Mouse (Mus musculus) A20 (cell line): ENCODE results near the gene Casd1.

Experiments used
- DNase-seq: peaks from one replicate; pipeline ENCODE4 v3.0.0-alpha.2; 2011; ENCODE audit warnings: low read depth, low spot score

Casd1 gene

DNA sequence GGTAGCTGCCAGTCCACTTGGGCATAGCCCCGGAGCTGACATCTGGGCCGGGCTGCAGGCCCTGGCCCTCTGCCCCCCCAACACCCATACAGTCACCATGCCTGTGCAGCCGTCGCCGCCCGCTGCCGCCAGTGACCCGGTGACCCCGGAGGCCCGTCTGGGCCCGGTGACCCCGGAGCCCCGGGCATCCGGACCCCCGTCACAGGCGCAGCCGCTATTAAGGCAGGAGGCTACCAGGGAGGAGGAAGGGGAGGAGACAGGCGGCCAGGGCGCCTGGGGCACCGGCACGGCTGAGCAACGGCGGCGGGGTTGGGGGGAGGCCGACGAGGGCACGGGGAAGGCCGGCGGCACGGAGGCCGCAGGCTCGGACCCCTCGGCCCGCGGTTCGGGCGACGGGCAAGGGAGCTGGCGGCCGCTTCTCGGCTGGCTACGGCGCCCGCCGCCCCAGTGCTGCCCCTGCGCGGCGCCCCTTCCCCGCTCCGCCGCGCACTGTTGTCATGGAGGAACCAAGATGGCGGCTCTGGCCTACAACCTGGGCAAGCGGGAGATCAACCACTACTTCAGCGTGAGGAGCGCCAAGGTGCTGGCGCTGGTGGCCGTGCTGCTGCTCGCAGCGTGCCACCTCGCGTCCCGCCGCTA, at the start of gene Casd1:
Casd1 (plus strand) TSS at position 182 of the 639 bp plus-strand sequence.
- DNase-seq: peak; percentile 80

GRCm38 (mm10) chr6:4555366-4555765, 45.3 kb upstream of the Casd1 start:
- DNase-seq: no peak

- DNase-seq: no peak
These were observed 43.6 kb upstream of the Casd1 start for GRCm38 (mm10) chr6:4557086-4557485.

DNA sequence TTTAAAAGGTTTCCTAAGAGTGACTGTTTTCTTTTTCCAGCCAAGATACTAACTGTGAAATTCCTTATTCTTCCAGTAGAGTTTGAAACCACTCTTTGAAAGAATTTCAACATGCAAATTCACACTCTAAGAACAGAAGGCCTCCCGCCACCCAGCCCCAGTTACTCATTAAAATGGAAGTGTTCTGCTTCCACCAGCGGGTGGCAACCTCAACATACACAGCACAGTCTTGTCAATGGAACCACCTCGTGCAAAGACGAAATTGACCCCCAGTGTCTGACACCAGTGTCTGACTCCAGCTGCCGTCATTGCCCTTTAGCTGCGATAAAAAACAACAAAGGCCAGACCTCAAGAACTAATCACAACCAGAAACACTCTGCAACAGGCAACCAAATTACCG, 43.0 kb upstream of the Casd1 start:
- DNase-seq: peak; percentile 23

DNA sequence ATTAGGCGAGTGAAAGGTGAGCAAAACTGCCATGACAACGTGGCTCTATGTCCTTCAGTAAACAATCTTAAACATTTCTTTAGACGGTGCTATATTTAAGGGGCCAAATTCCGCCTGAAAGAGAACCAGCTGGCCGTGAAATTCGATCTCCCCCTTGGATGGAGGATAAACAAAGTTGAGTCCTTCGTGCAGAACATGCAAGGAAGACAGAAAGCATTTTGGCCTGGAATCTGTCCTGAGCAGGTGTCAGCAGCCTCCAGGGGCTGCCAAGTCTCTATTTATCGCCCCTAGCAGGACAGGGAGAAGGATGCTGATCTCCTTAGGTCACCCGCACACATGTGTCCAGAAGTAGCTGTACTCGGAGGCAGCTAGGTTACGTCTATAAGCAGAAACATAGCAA, 39.5 kb upstream of the Casd1 start:
- DNase-seq: no peak

GRCm38 (mm10) chr6:4561621-4562020, 39.0 kb upstream of the Casd1 start:
- no peak for DNase-seq

GRCm38 (mm10) chr6:4562401-4562800, 38.2 kb upstream of the Casd1 start:
- DNase-seq: no peak

DNA sequence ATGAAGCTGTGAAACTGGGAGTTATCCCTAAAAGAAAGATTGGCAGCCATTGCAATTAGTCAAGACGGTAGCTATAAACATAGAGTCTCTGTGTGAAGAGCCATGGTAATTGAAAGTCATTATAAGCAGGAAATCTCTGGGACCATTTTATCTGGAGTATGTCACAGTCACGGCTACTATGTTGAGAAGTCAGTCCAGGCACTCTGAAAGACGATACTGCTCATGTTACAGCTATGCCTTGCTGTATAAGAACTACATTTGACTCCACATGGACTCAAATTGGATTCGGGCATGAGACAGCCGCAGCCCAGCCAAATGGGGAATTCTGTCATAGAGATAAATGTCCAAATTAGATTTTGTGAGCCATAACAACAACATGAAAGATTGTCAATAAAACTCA, 37.2 kb upstream of the Casd1 start:
- DNase-seq: no peak

GRCm38 (mm10) chr6:4570412-4570811, 30.2 kb upstream of the Casd1 start:
- DNase-seq: no peak

DNA sequence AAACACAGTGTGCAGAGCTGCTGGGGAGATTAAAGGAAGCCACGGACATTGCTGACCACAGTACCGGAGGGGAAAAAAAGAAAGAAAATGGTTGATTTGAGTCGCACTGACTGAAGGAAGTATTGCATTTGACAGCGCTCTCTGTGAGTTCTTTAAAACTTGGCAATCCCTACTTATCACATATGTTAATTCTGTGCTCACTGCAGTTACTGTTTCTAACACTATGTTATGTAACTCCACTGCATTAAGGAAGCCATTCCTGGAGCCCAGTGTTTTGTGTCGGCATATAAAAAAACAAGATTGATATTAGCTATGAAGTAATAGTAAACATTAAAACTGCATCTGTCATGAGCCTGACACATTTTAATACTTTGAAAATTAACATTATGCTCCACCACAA, 22.9 kb upstream of the Casd1 start:
- DNase-seq: no peak

DNA sequence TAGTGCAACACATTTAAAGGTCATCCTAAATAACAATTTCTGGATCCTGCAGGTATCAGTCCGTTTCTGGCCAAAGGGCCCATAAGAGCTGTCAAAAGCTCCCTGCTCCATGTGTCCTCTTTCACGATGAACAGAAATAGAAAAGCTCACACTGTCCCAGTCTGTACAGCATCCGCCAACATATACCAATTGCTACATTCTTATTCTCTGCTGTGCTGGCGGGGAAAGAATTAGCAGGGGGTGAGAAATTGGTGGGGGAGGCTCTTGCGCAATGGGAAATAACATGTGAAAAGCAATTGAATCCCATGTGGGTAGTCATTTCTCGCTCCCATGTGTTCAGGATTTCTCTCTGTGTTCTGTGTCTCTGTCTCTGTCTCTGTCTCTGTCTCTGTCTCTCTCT, 22.3 kb upstream of the Casd1 start:
- DNase-seq: no peak

GRCm38 (mm10) chr6:4579620-4580019, 21.0 kb upstream of the Casd1 start:
- no peak for DNase-seq

GRCm38 (mm10) chr6:4583485-4583884, 17.2 kb upstream of the Casd1 start:
- no peak for DNase-seq

DNA sequence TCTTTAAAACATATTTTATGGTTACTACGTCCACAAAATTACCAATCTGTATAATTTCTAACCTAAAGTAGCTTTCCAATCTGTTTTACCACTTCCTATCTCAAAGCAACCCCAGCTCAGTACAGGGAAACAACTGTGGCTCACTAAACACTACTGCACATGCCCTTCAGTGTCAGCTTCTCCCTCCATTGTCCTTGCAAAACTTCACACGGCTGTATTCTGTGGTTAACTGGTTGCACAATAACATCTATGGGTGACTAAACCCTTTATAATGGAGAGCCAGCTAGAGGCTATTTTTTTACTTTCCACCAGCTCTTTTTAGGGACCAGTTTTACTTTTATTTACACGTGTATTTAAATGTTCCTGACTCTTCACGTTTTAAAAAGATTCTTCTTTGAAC, 12.7 kb upstream of the Casd1 start:
- DNase-seq: no peak

DNA sequence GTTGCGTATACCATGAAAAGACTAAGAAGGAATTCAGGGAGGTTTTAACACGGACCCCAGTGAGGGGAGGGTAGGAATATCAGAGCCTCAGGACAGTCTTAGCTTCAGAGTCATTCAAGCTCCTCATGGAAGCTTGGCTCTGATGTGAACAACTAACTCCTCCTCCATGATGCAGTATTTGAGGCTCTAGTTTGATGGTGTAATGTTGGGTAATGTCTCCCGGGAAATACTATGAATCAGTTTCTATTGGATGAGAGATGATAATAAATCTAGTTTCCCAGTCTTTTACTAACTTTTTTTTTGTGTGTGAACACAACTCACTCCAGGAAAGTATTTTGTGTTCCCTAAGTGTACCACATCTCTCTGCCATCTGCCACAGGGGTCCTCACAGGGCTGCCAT, 11.9 kb upstream of the Casd1 start:
- no peak for DNase-seq

DNA sequence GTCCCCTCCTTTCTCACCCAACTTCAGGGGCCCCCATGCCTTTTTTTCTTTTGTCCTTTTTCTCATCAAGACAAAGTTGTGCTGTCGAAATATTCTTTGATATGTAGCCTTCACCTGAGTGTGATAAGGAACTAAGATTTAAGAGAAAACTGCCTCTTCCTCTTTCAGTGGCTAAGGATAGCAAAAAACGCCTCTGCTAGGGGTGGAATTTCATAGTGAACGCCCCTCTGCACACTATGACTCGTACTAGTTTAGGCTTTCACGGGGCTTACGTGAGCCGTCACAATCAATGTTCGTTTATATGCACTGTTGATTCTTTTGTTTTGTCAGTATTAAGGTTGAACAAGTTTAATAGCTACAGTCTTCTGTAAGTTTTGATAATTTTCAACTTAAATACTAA, 10.6 kb upstream of the Casd1 start:
- DNase-seq: peak; percentile 55

DNA sequence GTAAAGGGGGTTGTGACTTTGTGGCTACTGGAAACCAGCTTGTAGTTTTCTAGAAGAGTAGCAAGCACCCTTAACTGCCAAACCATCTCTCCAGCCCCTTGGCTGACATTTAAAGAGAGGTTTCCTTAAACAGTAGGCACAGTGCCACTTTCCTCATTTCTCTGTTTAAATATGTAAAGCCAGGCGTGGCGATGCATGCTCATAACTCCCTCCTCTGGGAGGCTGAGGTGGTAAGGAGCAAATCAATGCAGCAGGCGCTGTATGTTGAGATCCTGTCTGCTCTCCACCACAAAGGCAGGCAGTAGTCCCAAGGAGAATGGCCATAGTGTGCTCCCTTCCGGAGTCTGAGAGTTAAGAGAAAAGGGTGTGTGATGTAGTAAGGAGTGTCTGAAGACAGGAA, 2.9 kb upstream of the Casd1 start:
- DNase-seq: no peak

DNA sequence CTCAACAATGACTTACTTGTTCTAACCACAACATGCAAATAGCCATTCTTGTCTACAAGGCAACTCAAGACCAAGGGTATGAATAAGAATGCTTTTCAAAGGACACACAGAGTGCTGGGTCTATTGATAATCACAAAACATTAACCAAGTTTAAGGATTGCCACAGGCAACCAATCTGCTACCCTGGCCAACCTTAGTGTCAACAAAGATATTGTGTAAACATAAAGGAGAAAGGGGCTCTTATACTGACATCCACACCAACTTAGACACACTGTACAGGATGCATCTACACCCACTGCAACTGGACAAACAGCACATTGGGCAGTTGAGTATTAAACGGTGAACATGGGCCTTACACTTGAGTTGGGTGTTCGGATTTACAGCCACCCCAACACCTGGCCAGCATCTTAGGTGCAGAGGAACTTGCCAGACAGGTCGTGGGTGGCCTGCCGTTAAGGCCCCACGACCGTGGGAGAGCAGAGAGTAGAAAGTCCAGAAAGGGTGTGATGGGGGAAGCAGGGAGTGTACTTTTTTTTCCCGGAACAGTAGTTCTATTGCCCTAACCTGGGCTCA, 468 bp upstream of the Casd1 start:
- no peak for DNase-seq

DNA sequence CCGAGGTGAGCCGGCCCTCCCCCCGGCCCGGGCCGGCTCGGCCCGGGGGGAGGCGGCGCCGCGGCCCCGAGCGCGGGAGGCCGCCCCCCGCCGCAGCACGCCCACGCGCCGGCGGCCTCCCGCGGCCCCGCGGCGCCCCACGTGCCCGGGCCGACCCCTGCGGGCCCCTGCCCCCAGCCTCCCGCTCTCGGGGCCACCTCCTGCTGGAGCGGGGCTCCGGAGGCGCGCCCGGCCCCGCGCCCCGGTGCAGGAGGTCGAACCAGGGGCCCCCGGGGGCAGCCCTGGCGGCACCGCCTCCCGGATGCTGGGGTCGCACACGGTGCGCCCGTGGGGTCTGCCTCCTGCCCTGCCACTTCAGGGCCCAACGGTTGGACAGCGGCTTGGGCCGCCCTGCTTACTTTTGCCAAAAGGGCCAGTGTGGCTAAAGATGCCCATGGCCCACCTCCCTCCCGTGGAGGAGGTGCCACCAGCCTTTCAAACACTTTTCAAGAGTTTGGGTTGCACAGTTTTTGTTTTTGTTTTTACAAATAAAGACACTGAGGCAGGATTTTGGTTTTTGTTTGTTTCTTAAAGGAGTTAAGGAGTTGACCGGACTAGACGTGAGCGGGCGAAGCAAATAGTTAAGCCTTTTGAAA, 775 bp downstream of the Casd1 start:
- peak; percentile 71 for DNase-seq

GRCm38 (mm10) chr6:4602012-4602411, 1.4 kb downstream of the Casd1 start:
- DNase-seq: no peak

DNA sequence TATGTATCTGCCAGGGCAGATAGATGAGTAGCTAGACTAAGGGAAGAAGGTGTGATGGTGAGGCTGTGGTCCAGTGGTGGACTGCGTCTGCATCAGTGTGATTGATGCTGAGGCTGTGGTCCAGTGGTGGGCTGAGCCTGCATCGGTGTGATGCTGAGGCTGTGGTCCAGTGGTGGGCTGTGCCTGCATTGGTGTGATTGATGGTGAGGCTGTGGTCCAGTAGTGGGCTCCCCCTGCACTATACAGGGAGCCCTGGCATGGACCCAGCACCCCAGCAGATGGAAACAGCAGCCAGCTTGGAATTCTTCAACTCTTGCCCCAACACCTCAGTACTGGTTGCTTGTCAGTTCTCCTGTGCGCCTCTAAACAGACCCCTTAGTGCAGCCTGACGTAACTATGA, 5.8 kb downstream of the Casd1 start:
- no peak for DNase-seq

DNA sequence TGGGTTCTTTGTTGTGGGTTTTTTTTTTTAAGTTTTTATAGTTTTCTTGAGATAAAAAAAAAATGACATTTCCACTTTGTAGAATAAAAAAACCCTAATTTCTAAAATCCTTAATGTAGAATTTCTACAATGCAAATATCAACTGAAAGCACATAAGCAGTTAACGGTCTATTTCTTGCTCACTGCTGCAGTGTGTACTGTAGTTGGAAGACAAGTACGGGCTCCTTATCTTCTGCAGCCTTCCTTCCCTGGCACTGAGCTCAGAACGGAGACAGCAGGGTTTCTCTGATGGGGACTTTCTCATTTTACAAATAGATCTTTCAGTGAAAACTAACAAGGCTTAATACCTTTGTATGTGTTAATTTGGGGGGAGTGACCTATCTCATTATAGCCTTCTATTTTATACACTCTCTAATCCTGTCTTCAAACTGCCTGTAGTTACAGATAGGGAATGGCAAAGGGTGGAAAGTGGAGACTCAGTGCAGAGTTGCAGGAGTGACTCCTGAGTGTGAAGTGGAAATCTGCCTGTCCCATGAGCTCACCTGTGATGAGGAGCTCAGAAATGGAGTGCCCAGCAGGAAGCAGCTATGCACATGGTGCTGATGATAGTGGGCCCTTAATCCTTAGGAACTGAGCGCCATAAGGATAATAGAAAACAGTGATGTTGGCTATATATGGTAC, 9.7 kb downstream of the Casd1 start:
- DNase-seq: no peak

DNA sequence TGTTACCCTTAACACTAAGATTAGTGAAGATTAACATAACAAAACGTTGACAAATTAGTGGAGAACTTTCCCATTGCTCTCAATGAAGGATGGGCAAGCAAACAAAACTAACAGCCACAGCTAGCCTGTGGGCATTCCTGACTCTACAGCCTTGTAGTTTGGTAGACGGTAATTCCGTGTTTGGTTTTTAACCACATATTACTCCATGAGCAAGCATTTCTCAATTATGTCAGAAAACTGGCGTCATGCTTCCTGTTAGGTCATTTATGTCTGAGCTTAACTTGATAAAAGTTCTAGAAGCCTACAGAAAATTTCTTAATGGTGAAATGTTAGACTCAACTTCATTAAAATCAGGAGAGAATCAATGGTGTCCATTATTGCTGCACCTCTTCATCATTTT, 11.2 kb downstream of the Casd1 start:
- no peak for DNase-seq
